Mouse (Mus musculus): Measurements from ENCODE around the gene Bicra.

- no peak for TF ChIP-seq POLR2A (IDR thresholded peaks at IDR 0.05; ENCODE audit: insufficient read length, low read depth)
- TF ChIP-seq TCF12 (IDR thresholded peaks at IDR 0.05; ENCODE audit: insufficient read depth, poor library complexity, severe bottlenecking): no peak
- no peak for TF ChIP-seq USF1 (IDR thresholded peaks at IDR 0.05; ENCODE audit: low read depth)
- TF ChIP-seq MYOD1 (IDR thresholded peaks at IDR 0.05; ENCODE audit: control insufficient read depth in 1 of 3, insufficient read length in 2 of 3, low read depth in 2 of 3): no peak
- TF ChIP-seq E2F4 (IDR thresholded peaks at IDR 0.05; ENCODE audit: insufficient read depth): no peak
Measured at GRCm38 (mm10) chr7:16087587-16087986, 39.9 kb upstream of the Bicra start.

Measured in myocyte (in vitro differentiated cells).